Mouse (Mus musculus): Measurements from ENCODE around the gene Gucy2d.

Gucy2d gene

GRCm38 (mm10) chr7:98446873-98447272 is 6.7 kb downstream of the Gucy2d start:
- DNase-seq (ENCODE audit: low read depth, low spot score): no peak

GRCm38 (mm10) chr7:98447585-98448308 is 7.5 kb downstream of the Gucy2d start:
- DNase-seq (ENCODE audit: low read depth, low spot score): peak; percentile 77

GRCm38 (mm10) chr7:98448309-98448630 is 8.1 kb downstream of the Gucy2d start:
- no peak for DNase-seq (ENCODE audit: low read depth, low spot score)

- no peak for DNase-seq (ENCODE audit: low read depth, low spot score)
Measured at GRCm38 (mm10) chr7:98449696-98450095, 9.5 kb downstream of the Gucy2d start.

DNA sequence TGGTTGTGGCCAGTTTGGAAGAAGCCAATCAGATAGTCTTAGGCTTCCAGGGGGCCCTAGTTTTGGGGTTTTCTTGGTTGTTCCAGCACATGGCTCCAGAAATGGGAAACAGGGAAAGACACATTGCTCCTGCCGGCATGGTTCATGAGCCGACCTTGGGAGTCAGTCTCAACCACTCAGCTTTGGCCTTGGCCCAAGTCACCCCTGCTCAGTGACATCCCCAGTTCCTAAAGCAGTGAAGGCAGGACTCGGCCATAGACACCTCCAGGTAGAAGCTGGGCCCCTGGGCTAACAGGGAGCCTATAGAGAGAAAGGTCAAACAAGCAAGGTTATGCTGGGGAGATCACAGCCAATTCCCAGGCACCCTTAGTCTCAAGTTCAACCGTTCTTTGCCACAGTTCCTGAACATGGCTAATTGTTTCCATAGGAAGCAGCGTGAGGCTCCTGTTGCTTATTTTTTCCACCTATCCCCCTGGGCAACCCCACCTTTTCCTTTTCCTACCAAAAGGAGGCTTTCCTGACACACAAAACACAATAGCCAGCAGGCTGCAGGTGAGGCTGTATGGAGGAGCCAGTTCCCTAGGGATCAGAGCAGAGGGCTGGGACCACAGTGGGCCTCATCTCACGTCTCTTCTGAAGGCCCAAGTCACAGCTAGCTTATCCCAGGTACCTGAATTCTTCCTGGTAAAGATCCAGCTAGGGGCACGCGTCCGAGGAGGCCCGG is 14.3 kb downstream of the Gucy2d start:
- DNase-seq (ENCODE audit: low read depth, low spot score): no peak

- DNase-seq (ENCODE audit: low read depth, low spot score): no peak
Measured at GRCm38 (mm10) chr7:98460319-98460718, 20.1 kb downstream of the Gucy2d start.

DNA sequence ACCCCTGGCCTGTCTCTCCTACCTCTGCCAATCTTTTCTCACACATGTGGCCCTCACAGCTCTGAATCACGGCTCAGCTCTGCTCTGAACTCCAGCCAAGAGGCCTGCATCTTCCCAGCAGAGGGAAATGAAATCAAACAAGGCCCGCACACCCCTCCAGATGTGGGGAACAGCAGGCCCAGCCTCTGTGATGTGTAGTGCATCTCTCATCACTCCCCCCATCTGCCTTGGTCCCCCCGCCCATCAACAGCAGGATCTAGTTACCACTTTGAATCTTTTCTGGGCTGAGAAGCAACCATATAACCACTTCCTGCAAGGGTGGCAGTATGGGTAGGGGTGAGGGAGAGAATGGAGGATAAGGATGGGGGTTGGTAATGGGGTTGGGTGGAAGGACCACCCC is 28.9 kb downstream of the Gucy2d start:
- peak; percentile 53 for DNase-seq (ENCODE audit: low read depth, low spot score)

DNA sequence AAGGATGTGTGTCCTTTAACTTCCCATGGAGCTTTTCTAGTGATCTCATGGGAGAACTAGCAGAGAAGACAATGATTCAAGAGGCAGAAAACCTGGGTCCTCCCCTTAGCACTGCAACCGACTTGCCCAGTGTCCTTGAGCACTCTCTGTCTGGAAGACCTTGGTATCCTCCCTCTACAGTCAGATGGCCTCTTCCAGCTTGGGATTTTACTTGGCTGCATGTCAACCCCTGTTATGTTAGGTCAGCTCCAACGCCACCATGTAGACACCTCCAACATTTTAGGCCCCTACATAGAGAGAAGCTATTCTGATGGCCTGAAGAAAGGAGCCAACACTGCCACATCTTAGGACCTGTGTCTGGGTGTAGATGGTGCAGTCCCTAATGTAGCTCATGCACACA is 32.3 kb downstream of the Gucy2d start:
- no peak for DNase-seq (ENCODE audit: low read depth, low spot score)

DNA sequence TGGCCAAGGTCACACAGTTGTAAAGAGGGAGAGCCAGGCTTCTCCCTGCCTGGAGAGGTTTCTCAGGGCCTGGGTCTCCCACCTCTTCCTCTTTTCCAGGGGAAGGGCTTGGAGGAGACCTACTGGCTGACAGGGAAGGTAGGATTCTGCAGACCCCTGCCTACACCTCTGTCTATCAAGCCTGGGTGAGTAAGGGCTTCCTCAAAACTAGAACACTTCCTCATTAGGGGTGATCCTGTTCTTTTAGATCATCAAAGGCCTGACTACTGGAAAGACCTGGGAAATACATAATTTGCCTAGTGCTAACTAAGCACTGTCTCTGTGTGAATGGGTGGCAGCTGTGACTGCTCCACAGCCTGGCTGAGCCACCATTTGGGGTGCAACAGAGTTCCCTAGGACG is 34.3 kb downstream of the Gucy2d start:
- DNase-seq (ENCODE audit: low read depth, low spot score): no peak

DNA sequence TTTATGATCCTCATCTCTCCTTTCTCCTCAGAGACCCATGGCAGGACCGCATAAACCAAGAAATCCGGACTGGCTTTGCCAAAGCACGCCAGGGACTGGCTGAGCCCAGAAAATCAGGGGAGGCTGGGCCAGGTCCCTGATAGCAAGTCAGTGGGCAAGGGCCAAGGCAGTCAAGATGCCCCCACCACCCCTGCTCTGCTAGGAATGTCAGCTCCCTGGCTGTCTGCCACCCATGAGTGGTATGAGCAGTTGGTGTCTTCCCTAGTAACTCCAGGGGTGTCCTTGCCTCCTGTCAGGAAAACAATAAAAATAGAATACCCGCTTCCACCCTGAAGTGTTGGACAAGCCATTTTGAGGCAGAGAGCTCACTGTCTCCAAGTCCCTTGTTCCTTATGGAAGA is 36.9 kb downstream of the Gucy2d start:
- DNase-seq (ENCODE audit: low read depth, low spot score): no peak

DNA sequence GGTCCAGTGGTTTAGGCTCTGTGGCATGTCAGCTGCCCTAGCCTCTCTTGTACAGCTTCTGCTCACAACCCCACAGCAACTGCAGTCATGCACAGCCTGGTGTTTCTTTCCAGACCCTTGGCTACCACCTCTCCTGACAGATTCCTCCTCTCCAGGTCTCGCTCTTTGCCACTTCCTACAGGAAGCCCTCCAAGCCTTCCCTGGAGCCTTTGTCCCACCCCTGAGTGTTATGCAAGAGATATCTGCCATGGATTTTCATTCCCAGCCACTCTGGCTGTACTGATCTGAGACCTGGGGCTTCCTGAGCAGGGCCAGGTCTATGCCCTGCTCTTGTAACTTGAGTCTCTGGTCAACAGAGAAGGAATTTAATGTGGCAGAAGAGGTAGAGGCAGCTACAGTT is 40.3 kb downstream of the Gucy2d start:
- no peak for DNase-seq (ENCODE audit: low read depth, low spot score)

- peak; percentile 88 for DNase-seq (ENCODE audit: low read depth, low spot score)
Measured at GRCm38 (mm10) chr7:98481066-98481734, 41.0 kb downstream of the Gucy2d start.

DNA sequence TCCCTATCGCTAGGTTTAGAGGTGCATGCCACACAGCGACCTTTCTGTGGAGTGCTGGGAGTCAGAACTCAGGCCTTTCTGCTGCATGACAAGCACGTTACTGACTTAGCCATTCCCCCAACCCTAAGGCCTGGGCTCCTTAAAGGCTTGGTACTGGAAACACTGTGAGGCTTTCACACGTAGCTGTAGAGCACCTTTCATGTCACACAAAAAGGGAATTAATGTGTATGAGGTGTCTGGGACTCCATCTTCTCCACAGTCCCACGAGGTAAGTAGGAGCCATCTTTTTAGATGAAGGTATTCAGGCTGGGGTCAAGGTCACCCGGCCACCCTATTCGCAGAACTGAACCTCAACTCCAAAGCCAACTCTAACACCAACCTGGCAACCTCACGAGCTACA is 41.6 kb downstream of the Gucy2d start:
- DNase-seq (ENCODE audit: low read depth, low spot score): no peak

DNA sequence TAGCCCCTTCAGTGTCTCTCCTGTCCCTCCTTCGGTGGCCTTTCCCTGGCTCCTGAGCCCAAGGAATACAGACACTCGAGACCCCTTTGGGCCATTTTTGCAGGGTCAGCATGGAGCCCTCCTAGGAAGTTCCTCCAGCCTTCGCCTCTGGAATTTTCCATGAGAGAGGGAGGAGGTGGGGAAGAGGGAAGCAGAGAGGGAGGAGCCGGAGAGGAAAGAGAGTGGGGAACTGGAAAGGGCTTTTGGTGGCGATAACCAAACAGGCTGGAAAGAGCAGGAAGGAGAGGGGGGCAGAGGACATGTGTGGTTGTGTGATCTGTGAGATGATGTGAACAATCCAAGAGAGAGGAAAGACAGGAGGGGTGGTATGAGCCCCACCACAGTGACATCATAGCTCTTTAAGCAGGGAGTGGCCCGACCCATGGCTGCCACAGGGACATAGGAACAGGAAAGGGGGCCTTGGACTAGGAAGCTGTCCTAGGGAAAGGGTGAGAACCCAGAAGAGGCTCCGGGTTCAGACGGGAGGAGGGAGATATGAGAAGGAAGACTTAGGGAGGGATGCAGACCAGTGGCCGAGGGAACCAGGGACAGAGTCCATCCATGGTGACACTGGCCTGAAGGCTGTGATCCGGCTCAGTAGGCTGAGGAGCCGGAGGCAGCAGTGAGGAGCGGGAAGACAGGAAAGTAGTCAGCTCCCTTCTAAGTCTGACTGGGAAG is 42.5 kb downstream of the Gucy2d start:
- no peak for DNase-seq (ENCODE audit: low read depth, low spot score)

GRCm38 (mm10) chr7:98483268-98483607 is 43.0 kb downstream of the Gucy2d start:
- DNase-seq (ENCODE audit: low read depth, low spot score): peak; percentile 49

DNA sequence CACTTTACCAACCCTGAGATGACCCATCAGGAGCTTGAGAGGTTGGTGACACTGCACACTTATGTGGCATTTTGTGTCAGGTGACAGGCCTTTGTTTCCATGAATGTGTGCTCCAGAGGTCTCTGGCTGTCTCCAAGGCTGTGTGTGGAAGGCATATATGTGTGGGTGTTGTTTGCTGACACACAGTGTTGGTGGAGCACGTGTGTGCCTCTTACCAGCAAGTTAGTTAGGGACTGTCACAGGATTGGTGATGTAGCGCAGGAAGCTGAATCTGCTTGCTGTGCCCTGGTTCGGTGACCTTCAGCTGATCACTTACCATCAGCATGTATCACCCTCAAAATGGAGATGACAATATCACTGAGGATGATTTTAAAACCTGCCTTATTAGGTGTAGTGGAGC is 44.7 kb downstream of the Gucy2d start:
- peak; percentile 48 for DNase-seq (ENCODE audit: low read depth, low spot score)

GRCm38 (mm10) chr7:98485508-98485907 is 45.3 kb downstream of the Gucy2d start:
- DNase-seq (ENCODE audit: low read depth, low spot score): no peak

GRCm38 (mm10) chr7:98486471-98486917 is 46.3 kb downstream of the Gucy2d start:
- no peak for DNase-seq (ENCODE audit: low read depth, low spot score)

DNA sequence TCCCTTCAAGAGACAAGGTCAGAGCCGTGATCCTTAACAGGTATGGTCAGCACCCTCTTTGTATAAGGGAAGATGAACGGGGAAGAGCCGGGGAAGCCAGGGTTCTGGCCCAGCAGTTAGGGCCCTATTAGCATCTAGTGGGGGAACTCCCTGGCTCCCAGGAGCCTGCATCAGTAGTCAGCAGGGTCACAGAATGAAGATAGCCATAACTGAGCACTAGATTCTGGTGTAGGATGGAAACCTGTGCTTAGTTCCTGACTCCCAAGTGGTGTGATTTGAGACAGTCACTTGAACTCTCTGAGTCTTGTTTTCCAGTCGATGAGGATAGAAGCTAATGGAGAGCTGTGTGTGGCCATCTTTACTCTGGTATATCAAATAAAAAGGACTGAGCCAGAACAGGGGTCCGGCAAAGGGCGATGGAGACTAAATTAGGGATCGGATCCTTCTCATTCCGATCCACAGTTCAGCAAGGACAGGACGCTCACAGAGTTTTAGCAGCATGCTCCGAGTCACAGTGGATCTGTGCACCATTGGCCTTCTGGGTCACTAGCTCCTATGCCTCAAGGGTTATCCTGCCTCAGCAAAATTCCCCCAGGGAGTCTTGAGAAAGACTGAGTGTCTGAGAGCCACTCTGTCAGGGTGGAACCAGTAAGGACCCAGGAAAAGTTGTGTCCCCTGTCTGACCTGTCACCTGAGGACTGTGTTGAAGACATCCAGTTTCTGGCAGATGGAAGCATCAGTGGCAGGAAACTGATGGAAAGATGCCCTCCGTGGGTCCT is 47.2 kb downstream of the Gucy2d start:
- no peak for DNase-seq (ENCODE audit: low read depth, low spot score)

DNA sequence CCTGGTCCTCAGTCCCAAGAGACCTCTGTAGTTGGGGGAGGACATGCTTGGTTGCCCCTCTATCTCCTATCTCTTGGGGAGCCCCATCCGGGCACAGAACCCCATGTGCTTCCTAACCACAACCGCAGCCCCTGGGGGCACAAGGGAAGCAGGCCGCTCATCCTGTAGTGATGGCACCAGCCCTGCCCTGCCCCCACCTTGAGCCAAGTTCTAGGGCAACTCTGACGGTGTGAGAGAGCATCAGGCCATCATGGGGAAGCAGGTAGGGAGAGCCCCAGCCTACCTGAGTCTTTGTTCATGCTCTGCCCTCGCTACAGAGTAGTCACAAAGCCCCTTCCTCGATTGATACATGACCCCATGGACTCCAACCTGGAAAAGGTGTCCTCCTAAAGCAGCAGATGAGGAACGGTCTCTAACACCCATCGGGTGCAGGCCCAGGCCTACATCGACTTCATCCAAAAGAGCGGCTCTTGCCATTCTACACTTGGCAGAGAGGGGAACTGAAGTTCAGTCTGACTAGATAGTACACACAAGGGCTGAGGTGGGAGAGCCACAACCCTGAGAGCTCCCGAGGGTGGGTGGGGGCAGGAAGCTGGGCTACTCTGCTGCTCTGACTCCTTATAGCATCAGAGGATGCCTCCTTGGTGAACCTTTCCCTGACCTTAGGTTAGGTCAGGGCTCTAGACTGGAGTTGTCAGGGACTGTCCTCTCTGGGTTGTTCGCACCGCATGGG is 48.3 kb downstream of the Gucy2d start:
- DNase-seq (ENCODE audit: low read depth, low spot score): peak; percentile 68

- DNase-seq (ENCODE audit: low read depth, low spot score): peak; percentile 61
Measured at GRCm38 (mm10) chr7:98489131-98489530, 48.9 kb downstream of the Gucy2d start, which contains the start of gene Lrrc32. Gene Lrrc32, plus strand, starts transcription at chr7:98489283.

Measured in CD4-positive, CD25-positive, alpha-beta regulatory T cell, adult 2 months (primary cell).